Mouse (Mus musculus) layer of hippocampus, postnatal 10 days (tissue): ENCODE data around the gene Nod2. TPM values are rescaled to one million over a fixed set of nuclear protein-coding genes. Genes with fewer than 3 reads are reported as not detected.

ENCODE experiments used
- DNase-seq, 2 experiments: peaks; one replicate each; pipeline ENCODE4 v3.0.0; 2021; ENCODE audit warnings: low spot score in 2 of 2
- total RNA-seq, 2 experiments: library from RNA; stranded (reverse); gene quantifications; 2 replicates each; pipeline ENCODE4 v1.2.3; 2021

The Nod2 gene
- total RNA-seq, 2 experiments from 2014 or later: 0.34 to 0.49 TPM

DNA sequence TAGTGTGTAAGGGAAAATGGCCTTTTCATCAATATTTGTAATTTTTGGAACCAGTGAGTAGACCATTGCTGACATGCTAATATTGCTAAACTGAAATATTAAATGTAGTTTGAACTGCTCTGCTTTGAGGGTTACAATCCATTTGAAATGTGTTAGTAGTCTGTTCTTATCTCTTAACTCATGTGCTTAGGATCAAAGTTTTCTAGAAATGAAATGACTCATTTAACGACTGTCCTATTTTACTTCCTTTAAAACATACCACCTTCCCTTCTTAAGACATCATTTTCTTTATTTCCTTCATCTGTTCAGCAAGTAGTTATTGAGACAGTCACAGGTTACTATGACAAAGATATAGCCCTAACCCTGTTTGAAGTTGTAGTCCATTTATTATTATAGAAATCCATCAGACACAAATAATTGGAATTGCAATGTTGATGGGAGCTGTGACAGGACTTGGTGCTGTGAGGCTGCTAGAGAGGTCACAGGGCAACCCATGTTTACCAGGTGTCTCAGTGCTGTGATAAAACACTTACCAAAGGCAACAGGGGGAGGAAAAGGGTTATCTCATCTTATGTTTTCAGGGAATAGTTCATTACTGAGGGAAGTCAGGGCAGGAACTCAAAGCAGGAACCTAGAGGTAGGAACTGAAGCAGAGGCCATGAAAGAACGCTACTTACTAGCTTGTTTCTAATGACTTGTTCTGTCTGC is 76.3 kb downstream of the Nod2 start:
- no peak for DNase-seq

Other genes with a start within 250 kb of the Nod2 start
- gene Nkd1, start 126.0 kb upstream of the Nod2 start, total RNA-seq: 10 to 100 TPM; 16.9 to 17.4 TPM
- gene Snx20, start 11.2 kb upstream of the Nod2 start, total RNA-seq: 1 to 10 TPM; 1.8 to 1.9 TPM
- gene Cyld, start 49.7 kb downstream of the Nod2 start, total RNA-seq: 10 to 100 TPM; 40.2 to 43.0 TPM